Mouse (Mus musculus): ENCODE data around the gene Ctsh.

- TF ChIP-seq CTCF (conservative IDR thresholded peaks at IDR 0.05; ENCODE audit: insufficient read depth, insufficient read length, low read depth, low read length), result no peak
- no peak for TF ChIP-seq POLR2A (IDR thresholded peaks at IDR 0.05; ENCODE audit: low read depth, low read length)
Observed at GRCm38 (mm10) chr9:90076131-90076530, 22.2 kb downstream of the Ctsh start.

Measured in kidney, adult 2 months (tissue).